Mouse (Mus musculus): ENCODE measurements around the gene Bcan. TPM values are rescaled to one million over a fixed set of nuclear protein-coding genes. Genes with fewer than 3 reads are reported as not detected.

The Bcan gene
- total and polyA plus RNA-seq, 2 experiments from 2014 or later = 229 to 347 TPM

- DNase-seq (ENCODE audit: low spot score) = no peak
- no peaks in the 10 kb centered on the region for H3K9me3 ChIP-seq (ENCODE audit: low read length)
- H3K27me3 ChIP-seq (ENCODE audit: insufficient read depth, low read length) = no peaks in the 10 kb centered on the region; the same call in 1 of the 2 replicates
- no peak for ATAC-seq
- H3K4me2 ChIP-seq (ENCODE audit: low read depth, low read length) = no peak overlapping the region
- H3K4me1 ChIP-seq (ENCODE audit: insufficient read depth, low read length) = peaks cover 19% of the 10 kb centered on the region
- H3K27ac ChIP-seq = no peak overlapping the region
- H3K4me3 ChIP-seq (ENCODE audit: low read length) = no peak overlapping the region
- WGBS = 38% methylated on average over 12 of the region's 12 CpGs
- no peak overlapping the region for H3K9ac ChIP-seq (replicated peaks; ENCODE audit: low read length)
- H3K36me3 ChIP-seq (ENCODE audit: insufficient read depth, low read length) = peaks cover 15% of the 10 kb centered on the region; the same call in 1 of the 2 replicates
- no peak for TF ChIP-seq CTCF (IDR thresholded peaks at IDR 0.05; ENCODE audit: low read depth)
Measured at GRCm38 (mm10) chr3:87945781-87946540, 54.1 kb downstream of the Bcan start.

GRCm38 (mm10) chr3:87944838-87945600, 55.0 kb downstream of the Bcan start:
- peak; percentile 23 for DNase-seq (ENCODE audit: low spot score)
- WGBS = 9% methylated on average over 4 of the region's 4 CpGs
- no peak overlapping the region for H3K4me2 ChIP-seq (ENCODE audit: low read depth, low read length)
- H3K36me3 ChIP-seq (ENCODE audit: insufficient read depth, low read length) = peaks cover 20% of the 10 kb centered on the region
- ATAC-seq = peak; percentile 31
- H3K4me3 ChIP-seq (ENCODE audit: low read length) = no peak overlapping the region
- no peaks in the 10 kb centered on the region; the same call in 1 of the 2 replicates for H3K27me3 ChIP-seq (ENCODE audit: insufficient read depth, low read length)
- TF ChIP-seq CTCF (IDR thresholded peaks at IDR 0.05; ENCODE audit: low read depth) = no peak
- H3K4me1 ChIP-seq (ENCODE audit: insufficient read depth, low read length) = peaks cover 16% of the 10 kb centered on the region
- no peaks in the 10 kb centered on the region for H3K9me3 ChIP-seq (ENCODE audit: low read length)
- no peak overlapping the region for H3K27ac ChIP-seq
- H3K9ac ChIP-seq (replicated peaks; ENCODE audit: low read length) = no peak overlapping the region

GRCm38 (mm10) chr3:87943586-87943985, 56.4 kb downstream of the Bcan start:
- no peak for TF ChIP-seq CTCF (IDR thresholded peaks at IDR 0.05; ENCODE audit: low read depth)
- no peak overlapping the region for H3K4me2 ChIP-seq (ENCODE audit: low read depth, low read length)
- no peaks in the 10 kb centered on the region for H3K9me3 ChIP-seq (ENCODE audit: low read length)
- H3K27ac ChIP-seq = no peak overlapping the region
- no peak for DNase-seq (ENCODE audit: low spot score)
- H3K36me3 ChIP-seq (ENCODE audit: insufficient read depth, low read length) = peaks cover 34% of the 10 kb centered on the region
- no peaks in the 10 kb centered on the region for H3K27me3 ChIP-seq (ENCODE audit: insufficient read depth, low read length)
- no peak overlapping the region for H3K4me3 ChIP-seq (ENCODE audit: low read length)
- 71% methylated on average over 7 of the region's 7 CpGs for WGBS
- ATAC-seq = no peak
- H3K4me1 ChIP-seq (ENCODE audit: insufficient read depth, low read length) = peaks cover 14% of the 10 kb centered on the region
- no peak overlapping the region for H3K9ac ChIP-seq (replicated peaks; ENCODE audit: low read length)

GRCm38 (mm10) chr3:87942471-87942870, 57.6 kb downstream of the Bcan start:
- peaks cover 5% of the 10 kb centered on the region; the same call in 1 of the 2 replicates for H3K4me1 ChIP-seq (ENCODE audit: insufficient read depth, low read length)
- no peak for DNase-seq (ENCODE audit: low spot score)
- TF ChIP-seq CTCF (IDR thresholded peaks at IDR 0.05; ENCODE audit: low read depth) = no peak
- no peak overlapping the region for H3K27ac ChIP-seq
- WGBS = 95% methylated on average over 2 of the region's 2 CpGs
- no peaks in the 10 kb centered on the region for H3K27me3 ChIP-seq (ENCODE audit: insufficient read depth, low read length)
- peaks cover 36% of the 10 kb centered on the region for H3K36me3 ChIP-seq (ENCODE audit: insufficient read depth, low read length)
- no peak overlapping the region for H3K4me3 ChIP-seq (ENCODE audit: low read length)
- H3K9me3 ChIP-seq (ENCODE audit: low read length) = no peaks in the 10 kb centered on the region
- H3K9ac ChIP-seq (replicated peaks; ENCODE audit: low read length) = no peak overlapping the region
- ATAC-seq = no peak
- no peak overlapping the region for H3K4me2 ChIP-seq (ENCODE audit: low read depth, low read length)

DNA sequence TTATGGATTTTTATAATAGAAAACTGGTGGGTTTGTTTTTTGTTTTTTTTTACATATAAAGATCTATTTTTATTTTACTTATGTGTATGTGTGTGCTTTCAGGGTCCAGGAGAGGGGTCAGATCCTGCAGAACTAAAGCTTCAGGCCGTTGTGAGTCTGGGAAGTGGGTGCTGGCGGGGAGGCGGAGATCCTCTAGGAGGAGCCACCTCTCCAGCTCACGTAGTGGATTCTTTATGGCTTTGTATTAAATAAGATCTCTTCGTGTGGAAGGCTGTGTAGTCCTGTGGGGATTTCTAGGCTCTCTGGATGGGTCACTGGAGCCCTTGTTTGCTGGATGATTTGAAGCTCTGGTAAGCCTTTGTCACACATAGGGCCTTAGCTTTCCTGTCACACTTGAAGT, 59.4 kb downstream of the Bcan start:
- Histone ChIP-seq H3K27ac (no peak overlapping the region), H3K27me3 (ENCODE audit: insufficient read depth, low read length) (no peaks in the 10 kb centered on the region), H3K9me3 (ENCODE audit: low read length) (no peaks in the 10 kb centered on the region), H3K9ac (replicated peaks; ENCODE audit: low read length) (no peak overlapping the region), H3K36me3 (ENCODE audit: insufficient read depth, low read length) (peaks cover 36% of the 10 kb centered on the region), H3K4me1 (ENCODE audit: insufficient read depth, low read length) (no peaks in the 10 kb centered on the region), H3K4me3 (ENCODE audit: low read length) (no peak overlapping the region), H3K4me2 (ENCODE audit: low read depth, low read length) (no peak overlapping the region)
- no peak for DNase-seq (ENCODE audit: low spot score)
- no peak for TF ChIP-seq CTCF (IDR thresholded peaks at IDR 0.05; ENCODE audit: low read depth)
- 54% methylated on average over 5 of the region's 5 CpGs for WGBS
- no peak for ATAC-seq

Other genes starting within 250 kb of the Bcan start
- 3.2 and 4.8 TPM in 2 replicates for gene Ntrk1, start 205.1 kb downstream of the Bcan start, total RNA-seq (2014; rRNA removed)
- 5.2 and 5.4 TPM in 2 replicates for gene Ntrk1, start 205.1 kb downstream of the Bcan start, polyA plus RNA-seq (2015; fragmentation: Nextera tagmentation; extraction: Ambion mirVana)
- gene Insrr, start 203.3 kb downstream of the Bcan start, total RNA-seq (2014; rRNA removed) = 0.78 and 0.90 TPM in 2 replicates
- gene Insrr, start 203.3 kb downstream of the Bcan start, polyA plus RNA-seq (2015; fragmentation: Nextera tagmentation; extraction: Ambion mirVana) = 0.33 and 0.44 TPM in 2 replicates
- 19.4 and 22.7 TPM in 2 replicates for gene Pear1, start 175.9 kb downstream of the Bcan start, total RNA-seq (2014; rRNA removed)
- 6.4 and 7.4 TPM in 2 replicates for gene Pear1, start 175.9 kb downstream of the Bcan start, polyA plus RNA-seq (2015; fragmentation: Nextera tagmentation; extraction: Ambion mirVana)
- gene Sh2d2a, start 153.5 kb downstream of the Bcan start, total RNA-seq (2014; rRNA removed) = not detected in 2 replicates
- not detected in 2 replicates for gene Sh2d2a, start 153.5 kb downstream of the Bcan start, polyA plus RNA-seq (2015; fragmentation: Nextera tagmentation; extraction: Ambion mirVana)
- 93.8 and 97.8 TPM in 2 replicates for gene Prcc, start 114.6 kb downstream of the Bcan start, total RNA-seq (2014; rRNA removed)
- 20.8 and 20.9 TPM in 2 replicates for gene Prcc, start 114.6 kb downstream of the Bcan start, polyA plus RNA-seq (2015; fragmentation: Nextera tagmentation; extraction: Ambion mirVana)
- gene Hdgf, start 93.9 kb downstream of the Bcan start, total RNA-seq (2014; rRNA removed) = 82.1 and 82.7 TPM in 2 replicates
- gene Hdgf, start 93.9 kb downstream of the Bcan start, polyA plus RNA-seq (2015; fragmentation: Nextera tagmentation; extraction: Ambion mirVana) = 145 and 148 TPM in 2 replicates
- 32.1 and 43.2 TPM in 2 replicates for gene Mrpl24, start 80.7 kb downstream of the Bcan start, total RNA-seq (2014; rRNA removed)
- gene Mrpl24, start 80.7 kb downstream of the Bcan start, polyA plus RNA-seq (2015; fragmentation: Nextera tagmentation; extraction: Ambion mirVana) = 44.6 and 50.3 TPM in 2 replicates
- 23.8 and 26.2 TPM in 2 replicates for gene Isg20l2, start 69.9 kb downstream of the Bcan start, total RNA-seq (2014; rRNA removed)
- 19.1 and 20.1 TPM in 2 replicates for gene Isg20l2, start 69.9 kb downstream of the Bcan start, polyA plus RNA-seq (2015; fragmentation: Nextera tagmentation; extraction: Ambion mirVana)
- gene Rrnad1, start 69.5 kb downstream of the Bcan start, total RNA-seq (2014; rRNA removed) = 19.4 and 36.4 TPM in 2 replicates
- gene Rrnad1, start 69.5 kb downstream of the Bcan start, polyA plus RNA-seq (2015; fragmentation: Nextera tagmentation; extraction: Ambion mirVana) = 18.1 and 19.3 TPM in 2 replicates
- 9.8 and 28.6 TPM in 2 replicates for gene Crabp2, start 51.6 kb downstream of the Bcan start, total RNA-seq (2014; rRNA removed)
- gene Crabp2, start 51.6 kb downstream of the Bcan start, polyA plus RNA-seq (2015; fragmentation: Nextera tagmentation; extraction: Ambion mirVana) = 44.5 and 46.3 TPM in 2 replicates
- gene Nes, start 29.2 kb downstream of the Bcan start, total RNA-seq (2014; rRNA removed) = 37.2 and 40.0 TPM in 2 replicates
- 14.9 and 15.7 TPM in 2 replicates for gene Nes, start 29.2 kb downstream of the Bcan start, polyA plus RNA-seq (2015; fragmentation: Nextera tagmentation; extraction: Ambion mirVana)
- gene Hapln2, start 27.4 kb upstream of the Bcan start, total RNA-seq (2014; rRNA removed) = 0.47 and 0.50 TPM in 2 replicates
- gene Hapln2, start 27.4 kb upstream of the Bcan start, polyA plus RNA-seq (2015; fragmentation: Nextera tagmentation; extraction: Ambion mirVana) = 1.2 and 1.5 TPM in 2 replicates
- gene Gpatch4, start 42.9 kb upstream of the Bcan start, total RNA-seq (2014; rRNA removed) = 6.3 and 9.0 TPM in 2 replicates
- gene Gpatch4, start 42.9 kb upstream of the Bcan start, polyA plus RNA-seq (2015; fragmentation: Nextera tagmentation; extraction: Ambion mirVana) = 31.7 and 33.5 TPM in 2 replicates
- 87.7 and 90.0 TPM in 2 replicates for gene Naxe, start 58.3 kb upstream of the Bcan start, total RNA-seq (2014; rRNA removed)
- gene Naxe, start 58.3 kb upstream of the Bcan start, polyA plus RNA-seq (2015; fragmentation: Nextera tagmentation; extraction: Ambion mirVana) = 172 and 174 TPM in 2 replicates
- not detected in 2 replicates for gene Ttc24, start 78.1 kb upstream of the Bcan start, total RNA-seq (2014; rRNA removed)
- gene Ttc24, start 78.1 kb upstream of the Bcan start, polyA plus RNA-seq (2015; fragmentation: Nextera tagmentation; extraction: Ambion mirVana) = not detected in 2 replicates
- 8.0 and 9.6 TPM in 2 replicates for gene Iqgap3, start 81.7 kb upstream of the Bcan start, total RNA-seq (2014; rRNA removed)
- 2.9 and 3.6 TPM in 2 replicates for gene Iqgap3, start 81.7 kb upstream of the Bcan start, polyA plus RNA-seq (2015; fragmentation: Nextera tagmentation; extraction: Ambion mirVana)
- 44.0 and 50.3 TPM in 2 replicates for gene Mef2d, start 142.1 kb upstream of the Bcan start, total RNA-seq (2014; rRNA removed)
- 13.4 and 19.2 TPM in 2 replicates for gene Mef2d, start 142.1 kb upstream of the Bcan start, polyA plus RNA-seq (2015; fragmentation: Nextera tagmentation; extraction: Ambion mirVana)

All from hindbrain, postnatal 0 days (tissue).